Mouse (Mus musculus): Measurements from ENCODE around the gene Akap11.

DNA sequence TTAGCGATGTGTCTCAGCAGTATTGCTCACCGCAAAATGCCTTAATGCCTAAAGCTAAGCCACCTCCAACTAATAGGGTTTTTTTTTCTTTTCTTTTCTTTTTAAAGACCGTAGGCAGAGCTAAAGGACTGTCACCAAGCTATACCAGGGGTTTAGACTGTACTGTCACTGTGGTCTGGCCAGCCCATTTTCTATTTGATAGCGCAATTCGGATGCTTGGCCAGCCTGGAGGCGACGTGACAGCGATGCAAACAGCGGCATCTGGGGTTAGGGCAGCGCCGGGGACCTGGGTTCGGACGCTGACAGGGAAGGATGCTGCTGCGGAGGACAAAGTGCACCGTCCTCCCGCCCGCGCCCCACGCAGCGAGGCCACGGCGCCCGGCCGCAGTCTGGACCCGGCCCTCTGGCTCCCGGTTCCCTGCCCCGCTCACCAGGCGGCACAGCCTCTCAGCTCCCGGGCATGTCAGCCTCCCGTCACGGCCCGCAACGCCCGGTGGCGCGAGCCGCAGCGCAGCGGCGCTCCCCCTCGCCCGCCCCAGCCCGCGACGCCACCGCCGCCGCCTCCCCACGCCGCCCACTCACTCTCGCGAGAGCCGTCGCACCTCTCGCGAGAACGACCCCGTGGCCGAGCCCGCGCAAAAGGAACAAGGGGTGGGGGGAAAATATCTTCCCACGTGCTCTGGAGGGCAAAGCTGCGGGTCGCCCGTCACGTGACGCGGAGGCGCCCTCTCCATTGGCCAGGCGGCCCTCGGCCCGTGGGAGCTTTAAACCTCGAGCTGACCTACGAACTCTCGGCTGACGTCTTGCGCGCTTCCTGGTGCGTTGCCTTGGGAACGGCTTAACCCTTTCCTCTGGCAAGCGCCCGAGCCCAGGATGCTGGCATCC lies at the start of gene Akap11:
- TF ChIP-seq CTCF (conservative IDR thresholded peaks at IDR 0.05; ENCODE audit: low read length) (no peak), POU5F1 (IDR thresholded peaks at IDR 0.05; ENCODE audit: borderline replicate concordance, low read length) (no peak), NANOG (IDR thresholded peaks at IDR 0.05; ENCODE audit: borderline replicate concordance, low read length) (no peak)

Data from E14TG2a.4 (cell line).